Mouse (Mus musculus) left cerebral cortex, adult 11 months (tissue): ENCODE data around the gene Mblac2.
"Not testable (repeated sequence)": the region's sequence is repeated elsewhere in the genome, so short reads cannot be mapped to it uniquely, and the experiment has no call there.

ENCODE experiments used
- DNase-seq: peaks from one replicate; pipeline ENCODE4 v3.0.0; 2022; ENCODE audit warnings: low spot score

Mblac2 gene

DNA sequence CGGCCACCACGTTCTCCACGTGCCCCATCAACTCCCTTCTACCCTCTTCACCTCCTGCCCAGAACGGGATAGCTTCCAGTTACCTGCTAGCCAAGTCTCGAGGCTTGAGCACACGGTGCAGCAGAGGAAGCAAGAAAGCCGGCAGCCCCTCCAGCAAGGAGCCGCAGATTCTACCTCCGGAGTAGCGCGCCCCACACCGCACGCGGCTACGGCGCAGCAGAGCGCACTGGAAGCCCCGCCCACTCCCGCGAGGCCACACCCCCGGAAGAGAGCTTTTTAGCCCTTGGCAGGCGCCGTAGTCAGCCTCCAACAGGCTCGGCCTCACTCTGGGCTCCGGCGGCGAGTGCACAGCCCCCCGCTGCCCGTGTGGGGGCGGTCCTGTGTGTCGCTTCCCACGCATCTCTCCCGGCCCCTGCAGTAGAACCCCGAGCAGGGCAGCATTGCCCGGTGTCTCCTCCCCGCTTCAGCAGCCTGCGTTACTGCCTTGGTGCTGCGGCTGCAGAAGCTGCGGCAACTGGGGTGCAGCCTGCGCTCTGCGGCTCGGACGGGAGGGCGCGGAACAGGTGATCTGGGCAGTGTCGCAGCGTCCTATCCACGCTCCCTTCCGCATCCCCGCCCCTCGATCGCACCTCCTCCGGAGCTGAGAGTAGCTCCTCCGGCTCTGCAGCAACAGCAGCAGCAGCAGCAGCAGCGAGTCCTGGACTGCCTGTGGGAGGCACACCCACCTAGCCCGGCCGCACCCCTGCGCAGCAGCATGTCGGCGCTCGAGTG is at the start of gene Mblac2, which contains the start of gene Polr3g:
TSS of gene Mblac2 (plus strand) at position 567 of the 771 bp plus-strand sequence.
TSS of gene Polr3g (minus strand) at position 239 of the 771 bp plus-strand sequence.
- peak; percentile 93 for DNase-seq

DNA sequence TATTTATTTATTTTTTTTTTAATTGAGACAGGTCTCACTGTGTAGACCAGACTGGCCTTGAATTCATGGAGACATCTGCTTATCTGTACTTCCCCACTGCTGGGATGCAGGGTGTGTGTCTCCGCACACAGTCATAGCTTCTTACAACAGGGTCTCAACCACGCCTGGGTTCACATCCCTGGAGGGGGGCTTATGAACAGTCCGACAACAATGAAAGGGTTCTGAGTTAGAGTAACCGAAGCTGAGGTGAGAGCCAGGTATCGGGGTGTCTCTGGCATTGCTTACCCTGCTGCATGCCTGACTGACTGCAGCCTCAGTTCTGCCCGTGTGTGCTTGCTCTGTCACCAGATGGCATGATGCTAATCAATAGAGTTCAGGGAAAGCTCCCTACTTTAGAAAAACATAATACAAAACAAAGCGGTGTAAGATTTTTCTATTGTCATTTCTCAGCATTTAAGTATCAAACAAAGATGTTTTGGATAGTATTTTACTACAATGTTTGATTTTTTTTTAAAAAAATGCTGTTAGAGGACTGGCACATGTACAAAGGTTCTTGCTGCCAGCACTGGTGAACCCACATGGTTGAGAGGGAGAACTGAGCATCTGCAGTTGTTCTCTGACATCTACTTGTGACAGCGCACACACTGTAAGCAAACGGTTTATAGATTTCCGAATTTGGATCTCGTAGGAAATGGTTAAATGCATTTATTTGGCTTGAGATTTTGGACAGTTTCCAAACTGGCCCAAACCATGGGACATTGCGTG is 47.4 kb upstream of the Mblac2 start:
- no peak for DNase-seq

DNA sequence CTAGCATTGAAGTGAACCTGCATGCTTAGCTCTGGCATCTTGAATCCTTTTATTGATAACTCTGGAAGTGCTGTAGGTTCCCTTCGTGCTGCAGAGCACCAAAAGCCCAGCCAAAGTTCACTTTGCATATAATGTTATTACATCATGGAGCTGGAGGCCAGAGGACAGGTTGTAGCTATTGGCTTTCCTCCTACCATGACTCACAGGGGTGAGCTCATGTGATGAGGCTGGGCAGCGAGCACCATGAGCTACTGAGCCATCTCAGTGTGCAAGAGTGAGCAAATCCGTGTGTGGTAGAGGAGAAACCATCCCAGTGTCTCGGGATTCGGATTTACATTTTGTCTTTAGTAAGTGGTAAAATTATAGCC is 46.8 kb upstream of the Mblac2 start:
- DNase-seq: no peak

DNA sequence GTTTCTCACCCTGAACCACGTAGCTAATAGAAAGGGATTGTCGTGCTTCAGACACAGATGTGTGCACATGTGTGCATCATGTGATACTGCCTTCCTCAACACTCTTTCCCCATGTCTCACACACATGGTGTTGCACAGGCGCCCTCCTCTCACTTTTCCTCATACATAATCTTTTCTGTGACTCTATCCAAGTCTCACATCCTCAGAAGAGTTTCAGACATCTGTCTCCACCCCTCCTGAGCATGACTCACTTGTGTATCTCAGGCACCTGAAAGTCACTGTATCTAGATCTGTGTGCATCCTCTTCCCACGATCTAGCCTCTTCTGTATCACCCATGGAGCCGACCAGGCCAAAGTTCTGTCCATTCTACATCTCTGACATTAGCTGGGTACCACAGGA is 43.4 kb upstream of the Mblac2 start:
- DNase-seq: no peak

DNA sequence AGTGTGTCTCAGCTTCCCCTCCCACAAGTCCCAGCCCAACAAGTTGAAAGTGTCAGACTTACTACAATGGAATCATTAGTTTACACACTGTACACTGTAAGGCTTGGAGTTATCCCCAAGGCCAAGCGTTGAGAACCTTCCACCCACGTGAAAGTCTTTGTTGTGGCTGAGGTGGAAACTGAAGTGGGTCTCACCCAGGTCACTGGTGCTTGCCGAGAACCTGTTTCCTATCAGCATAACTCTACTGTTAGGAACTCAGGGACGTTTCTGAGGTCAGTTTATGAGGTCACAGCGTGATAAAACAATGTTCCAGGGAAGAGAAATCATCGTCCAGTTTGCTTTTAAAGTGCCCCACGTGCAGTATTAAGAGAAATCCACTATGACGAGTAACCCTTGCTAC is 35.8 kb upstream of the Mblac2 start:
- no peak for DNase-seq

DNA sequence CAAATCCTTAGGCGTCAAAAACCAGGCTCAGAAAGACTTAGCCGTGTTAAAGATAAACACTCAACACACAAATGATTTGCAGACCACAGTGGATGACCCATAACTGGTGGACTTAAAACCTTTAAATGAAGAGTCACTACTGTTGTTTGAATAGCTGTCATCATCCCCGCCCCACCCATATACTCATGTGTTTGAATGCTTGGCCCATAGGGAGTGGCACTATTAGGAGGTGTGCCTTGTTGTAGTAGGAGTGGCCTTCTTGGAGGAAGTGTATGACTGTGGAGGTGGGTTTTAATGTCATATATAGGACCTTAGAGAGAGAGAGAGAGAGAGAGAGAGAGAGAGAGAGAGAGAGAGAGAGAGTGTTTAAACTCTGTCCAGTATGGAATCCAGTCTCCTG is 28.0 kb upstream of the Mblac2 start:
- DNase-seq: no peak

- no peak for DNase-seq
Measured at GRCm38 (mm10) chr13:81684258-81684657, 26.9 kb upstream of the Mblac2 start.

DNA sequence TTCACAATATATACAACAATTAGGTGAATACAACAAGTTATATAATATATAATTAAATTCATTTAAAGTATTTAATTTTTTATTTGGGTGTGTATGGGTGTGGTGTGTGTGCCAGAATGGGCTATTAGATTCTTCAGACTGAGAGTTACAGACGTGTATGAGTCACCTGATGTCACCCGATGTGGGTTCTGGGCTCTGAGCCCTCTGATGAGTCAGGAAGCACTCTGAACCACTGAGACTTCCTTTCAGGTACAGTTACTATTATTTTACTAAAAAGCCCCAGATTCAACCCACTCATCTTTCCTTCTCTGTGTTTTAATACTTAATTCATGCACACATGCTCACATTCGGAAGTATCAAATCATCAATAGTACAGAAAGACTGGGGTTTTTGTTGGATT is 26.3 kb upstream of the Mblac2 start:
- no peak for DNase-seq

- DNase-seq: no peak
Measured at GRCm38 (mm10) chr13:81689587-81689986, 21.6 kb upstream of the Mblac2 start.

DNA sequence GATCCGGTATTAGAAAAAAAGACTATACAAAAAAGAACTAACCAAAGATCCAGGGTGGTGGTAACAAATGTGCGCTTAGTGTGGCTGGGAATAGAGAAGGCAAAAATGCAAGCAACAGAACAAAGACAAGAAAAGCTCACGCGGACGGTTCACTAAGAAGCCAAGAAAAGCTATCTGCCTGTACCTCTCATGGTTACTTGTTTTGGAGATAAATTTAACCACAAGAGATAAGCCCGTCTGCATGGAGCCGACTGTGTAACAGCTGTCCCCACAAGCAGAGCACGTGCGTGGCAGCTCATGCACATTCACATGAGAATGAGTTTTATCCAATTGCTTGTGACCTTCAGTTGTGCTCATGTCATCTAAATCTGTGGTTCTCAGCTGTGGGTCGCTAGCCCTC is 20.7 kb upstream of the Mblac2 start:
- DNase-seq: no peak

GRCm38 (mm10) chr13:81691606-81692005 is 19.5 kb upstream of the Mblac2 start:
- DNase-seq: no peak

- no peak for DNase-seq
Measured at GRCm38 (mm10) chr13:81694446-81694845, 16.7 kb upstream of the Mblac2 start.

DNA sequence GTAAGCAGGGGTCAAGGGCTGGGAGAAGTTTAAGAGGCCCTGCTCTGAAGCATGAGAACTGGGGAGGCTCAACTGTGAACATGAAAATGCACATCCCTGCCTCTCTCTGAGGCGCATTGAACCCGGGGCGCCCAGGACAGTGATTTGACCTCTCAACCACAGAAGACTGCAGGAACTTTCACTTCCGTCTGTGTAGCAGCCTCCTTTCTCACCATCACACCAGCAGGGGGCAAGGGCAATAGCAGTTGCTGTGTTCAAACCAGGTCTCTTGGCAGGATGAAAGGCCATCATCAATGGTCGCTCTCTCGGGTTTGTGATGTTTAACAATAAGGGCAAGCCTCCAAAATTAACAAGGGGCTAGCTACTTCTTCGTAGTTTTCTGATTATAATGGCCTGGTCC is 8.0 kb upstream of the Mblac2 start:
- no peak for DNase-seq

- DNase-seq: no peak
Measured at GRCm38 (mm10) chr13:81703621-81704020, 7.5 kb upstream of the Mblac2 start.

GRCm38 (mm10) chr13:81706311-81706710 is 4.8 kb upstream of the Mblac2 start:
- DNase-seq: no peak

GRCm38 (mm10) chr13:81709805-81710204 is 1.3 kb upstream of the Mblac2 start:
- no peak for DNase-seq

DNA sequence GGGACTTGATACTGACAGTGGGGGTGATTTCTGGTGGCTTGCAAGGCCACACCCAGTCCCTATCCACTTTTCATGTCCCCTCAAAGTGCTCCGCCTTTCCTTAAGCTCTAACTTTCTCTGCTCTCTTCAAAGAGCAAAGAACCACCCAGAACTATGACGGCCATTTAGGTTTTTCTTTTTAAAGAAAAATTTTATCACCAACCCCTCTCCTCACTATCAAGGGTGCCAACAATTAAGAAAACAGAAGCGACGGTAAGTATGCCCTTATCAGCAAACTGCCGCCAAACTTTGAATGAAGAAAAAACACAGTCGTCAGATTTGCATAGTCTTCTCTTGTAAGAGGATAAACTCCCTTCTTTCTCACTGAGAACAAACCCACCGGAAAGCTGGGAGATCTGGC is 875 bp upstream of the Mblac2 start:
- no peak for DNase-seq

DNA sequence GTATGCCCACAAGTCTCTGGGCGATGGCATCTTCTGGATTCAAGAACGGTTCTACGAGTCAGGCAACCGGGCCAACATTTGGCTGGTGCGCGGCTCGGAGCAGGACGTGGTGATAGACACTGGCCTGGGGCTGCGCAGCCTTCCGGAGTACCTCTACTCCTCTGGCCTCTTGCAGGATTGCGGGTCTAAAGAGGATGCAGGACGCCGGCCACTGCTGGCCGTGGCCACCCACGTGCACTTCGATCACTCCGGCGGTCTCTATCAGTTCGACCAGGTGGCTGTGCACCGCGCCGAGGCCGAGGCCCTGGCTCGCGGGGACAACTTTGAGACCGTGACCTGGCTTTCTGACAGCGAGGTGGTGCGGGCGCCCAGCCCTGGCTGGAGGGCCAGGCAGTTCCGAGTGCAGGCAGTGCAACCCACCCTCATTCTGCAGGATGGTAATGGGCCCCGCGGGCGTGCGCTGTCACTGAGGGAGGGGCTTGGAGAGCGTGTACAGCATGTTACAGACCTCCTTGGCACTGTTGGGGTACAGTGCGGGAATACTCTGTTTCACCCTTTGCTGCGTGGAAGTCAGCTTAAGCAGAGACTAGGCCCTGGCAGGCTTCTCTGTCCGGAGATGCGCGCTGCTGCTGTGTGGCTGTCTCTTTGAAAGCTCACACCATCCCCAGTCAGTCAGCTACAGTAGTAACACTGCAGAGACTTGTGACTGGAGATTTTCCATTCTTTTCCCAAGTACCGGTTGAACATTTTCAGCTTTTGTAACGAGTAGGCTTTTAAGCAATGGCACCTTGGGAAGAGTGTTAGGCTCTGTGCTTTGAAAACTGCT is 618 bp downstream of the Mblac2 start:
- DNase-seq: peak; percentile 27

DNA sequence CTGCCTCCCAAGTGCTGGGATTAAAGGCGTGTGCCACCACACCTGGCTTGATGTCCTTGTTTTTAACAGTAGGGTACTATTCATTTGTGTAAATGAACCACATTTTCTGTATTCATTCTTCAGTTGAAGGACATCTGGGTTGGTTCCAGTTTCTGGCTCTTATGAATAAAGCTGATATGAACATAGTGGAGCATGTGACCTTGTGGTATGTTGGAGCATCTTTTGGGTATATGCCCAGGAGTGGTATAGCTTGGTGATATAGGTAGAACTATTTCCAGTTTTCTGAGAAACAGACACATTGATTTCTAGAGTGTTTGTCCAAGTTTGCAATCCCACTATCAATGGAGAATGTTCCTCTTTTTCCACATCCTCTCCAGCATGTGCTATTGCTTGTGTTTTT is 2.8 kb downstream of the Mblac2 start:
- no peak for DNase-seq

- not testable (repeated sequence) for DNase-seq
Measured at GRCm38 (mm10) chr13:81728141-81728540, 17.0 kb downstream of the Mblac2 start.

- no peak for DNase-seq
Measured at GRCm38 (mm10) chr13:81729102-81729501, 18.0 kb downstream of the Mblac2 start.

GRCm38 (mm10) chr13:81730362-81730761 is 19.2 kb downstream of the Mblac2 start:
- no peak for DNase-seq

DNA sequence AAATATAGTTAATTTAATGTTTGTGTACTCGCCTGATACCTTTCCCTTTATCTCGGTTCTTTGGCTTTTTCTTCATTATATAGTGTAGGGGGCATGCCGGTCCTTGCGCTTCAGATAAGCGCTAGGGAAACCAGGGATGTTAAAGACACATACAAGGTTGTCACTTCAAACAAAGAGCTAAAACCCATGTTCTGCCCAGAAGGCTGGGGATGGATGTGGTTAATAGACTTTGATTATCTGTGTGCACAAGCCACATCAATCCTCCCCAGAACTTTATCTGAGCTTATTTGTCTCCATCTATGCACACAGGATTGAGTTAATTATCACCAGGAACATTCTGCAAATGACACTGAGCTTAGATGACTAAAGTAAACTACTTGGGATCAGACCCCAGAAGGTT is 25.5 kb downstream of the Mblac2 start:
- no peak for DNase-seq
